Mouse (Mus musculus) T-cell, adult 2 months (primary cell): ENCODE results near the gene Ccno.

Experiments
- DNase-seq: peaks from one replicate; pipeline ENCODE4 v3.0.0; 2022; ENCODE audit warnings: low spot score

Ccno gene

GRCm38 (mm10) chr13:112987532-112987943, at the start of gene Ccno:
Gene Ccno, plus strand, starts transcription at chr13:112987802.
- DNase-seq = peak; percentile 91

DNA sequence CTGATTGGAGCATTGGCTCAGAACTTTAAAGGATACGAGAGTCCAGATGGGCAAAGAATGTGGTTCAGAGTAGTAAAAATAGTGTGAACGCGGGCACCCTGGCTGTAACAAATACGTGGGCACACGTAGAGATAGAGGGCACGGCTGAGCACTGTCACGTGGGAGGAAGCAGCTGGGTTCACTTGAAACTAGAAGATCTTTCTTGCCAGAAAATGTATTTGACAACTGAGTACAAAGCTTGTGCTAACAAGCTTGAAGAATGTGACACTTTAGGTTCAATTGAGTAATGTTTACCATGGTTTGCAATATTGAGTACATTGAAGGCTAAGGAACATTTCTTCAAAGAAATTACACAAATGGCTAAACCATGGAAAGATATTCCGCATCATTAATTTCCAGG, 49.5 kb upstream of the Ccno start:
- no peak for DNase-seq

DNA sequence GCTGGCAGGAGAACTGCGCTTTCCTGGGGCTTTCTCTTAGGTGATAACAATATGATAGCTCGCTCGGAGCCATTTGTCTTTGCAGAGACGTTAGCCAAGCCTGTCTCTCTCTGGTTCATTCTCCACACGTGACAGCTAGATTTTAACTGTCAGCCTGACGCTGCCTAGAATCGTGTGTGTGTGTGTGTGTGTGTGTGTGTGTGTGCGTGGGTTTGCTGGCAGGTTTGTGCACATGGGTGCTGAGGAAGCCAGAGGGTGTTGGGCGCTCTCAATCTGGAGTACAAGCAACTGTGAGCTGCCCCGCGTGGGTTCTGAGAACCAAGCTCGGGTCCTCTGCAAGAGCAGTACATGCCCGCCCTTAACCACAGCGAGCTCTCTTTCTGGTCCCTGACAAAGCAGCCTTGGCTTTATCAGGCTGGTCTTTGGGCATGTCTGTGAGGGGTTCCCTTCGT, 45.7 kb upstream of the Ccno start:
- DNase-seq = no peak

DNA sequence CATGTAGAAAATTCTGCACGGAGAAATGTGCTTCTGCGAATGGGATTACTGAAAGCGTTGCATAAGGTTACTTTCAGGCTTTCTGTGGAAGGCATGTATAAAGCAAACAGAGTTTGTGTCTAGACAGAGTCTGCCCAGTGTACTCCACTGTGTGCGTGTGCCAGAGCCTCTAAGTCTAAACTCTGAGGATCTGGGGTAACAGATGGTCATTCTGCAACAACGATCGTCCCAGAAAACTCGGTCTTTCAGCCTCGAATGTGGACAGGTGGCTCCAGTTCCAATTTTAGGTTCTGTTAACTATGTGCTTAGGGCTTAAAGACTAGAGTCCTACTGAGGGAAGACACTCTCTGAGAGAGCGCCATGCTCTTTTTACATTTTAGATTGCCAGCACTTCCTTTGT, 42.3 kb upstream of the Ccno start:
- no peak for DNase-seq

DNA sequence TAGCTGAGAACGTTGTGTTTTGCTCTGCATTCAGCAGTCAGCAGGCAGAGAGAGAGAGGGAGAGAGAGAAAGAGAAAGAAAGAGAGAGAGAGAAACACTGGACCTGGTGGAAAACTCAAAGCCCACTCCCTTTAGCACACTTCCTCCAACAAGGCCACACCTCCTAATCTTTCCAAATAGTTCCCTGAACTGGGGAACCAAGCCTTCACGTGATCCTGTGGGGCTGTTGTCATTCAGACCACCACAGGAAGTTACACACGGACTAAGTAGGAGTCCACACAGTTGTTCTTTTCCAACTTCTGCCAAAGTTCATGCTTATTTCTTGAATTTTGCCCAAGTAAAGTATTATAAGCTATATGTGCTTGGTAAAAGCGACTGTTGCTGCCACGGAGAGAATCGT, 41.7 kb upstream of the Ccno start:
- DNase-seq = no peak

- DNase-seq = no peak
Measured at GRCm38 (mm10) chr13:112954067-112954466, 33.5 kb upstream of the Ccno start.

GRCm38 (mm10) chr13:112963081-112963480, 24.5 kb upstream of the Ccno start:
- no peak for DNase-seq

- DNase-seq = no peak
Measured at GRCm38 (mm10) chr13:112964421-112964820, 23.2 kb upstream of the Ccno start.

DNA sequence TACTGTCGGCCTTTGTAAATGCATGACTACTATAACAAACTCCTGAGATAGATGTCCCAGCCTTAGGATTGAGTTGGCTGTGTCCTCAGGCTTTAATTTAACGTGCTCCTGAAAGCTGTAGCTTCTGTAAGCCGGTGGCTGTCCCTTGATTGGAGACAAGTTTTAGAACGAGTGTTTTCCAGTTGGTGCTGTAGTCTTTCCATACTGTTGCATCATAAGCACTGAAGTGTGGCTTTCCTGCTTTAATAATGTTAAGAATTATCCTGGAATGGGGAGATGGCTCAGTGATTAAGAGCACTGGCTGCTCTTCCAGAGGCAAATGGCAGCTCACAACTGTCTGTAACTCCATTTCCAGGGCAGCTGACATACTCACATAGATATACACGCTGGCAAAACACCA, 20.3 kb upstream of the Ccno start:
- DNase-seq = no peak

DNA sequence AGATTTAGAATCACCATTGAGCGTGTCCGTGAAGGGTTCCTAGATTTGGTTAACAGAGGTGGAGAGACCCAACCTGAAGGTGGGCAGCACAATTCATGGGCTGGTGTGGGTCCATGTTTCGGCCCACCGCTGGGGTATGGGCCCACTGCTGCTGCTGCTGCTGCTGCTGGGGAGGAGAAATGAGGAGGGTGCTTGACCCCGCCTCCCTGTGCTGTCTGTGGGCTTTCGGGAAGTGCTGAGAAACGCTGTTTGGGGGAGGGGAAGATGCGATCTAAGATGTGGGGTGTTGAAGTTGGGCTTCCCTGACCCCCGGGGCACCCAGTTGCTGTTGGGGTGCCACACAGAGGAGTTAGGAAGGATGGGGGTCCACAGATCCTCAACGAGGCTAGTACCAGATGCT, 10.9 kb upstream of the Ccno start:
- DNase-seq = no peak

DNA sequence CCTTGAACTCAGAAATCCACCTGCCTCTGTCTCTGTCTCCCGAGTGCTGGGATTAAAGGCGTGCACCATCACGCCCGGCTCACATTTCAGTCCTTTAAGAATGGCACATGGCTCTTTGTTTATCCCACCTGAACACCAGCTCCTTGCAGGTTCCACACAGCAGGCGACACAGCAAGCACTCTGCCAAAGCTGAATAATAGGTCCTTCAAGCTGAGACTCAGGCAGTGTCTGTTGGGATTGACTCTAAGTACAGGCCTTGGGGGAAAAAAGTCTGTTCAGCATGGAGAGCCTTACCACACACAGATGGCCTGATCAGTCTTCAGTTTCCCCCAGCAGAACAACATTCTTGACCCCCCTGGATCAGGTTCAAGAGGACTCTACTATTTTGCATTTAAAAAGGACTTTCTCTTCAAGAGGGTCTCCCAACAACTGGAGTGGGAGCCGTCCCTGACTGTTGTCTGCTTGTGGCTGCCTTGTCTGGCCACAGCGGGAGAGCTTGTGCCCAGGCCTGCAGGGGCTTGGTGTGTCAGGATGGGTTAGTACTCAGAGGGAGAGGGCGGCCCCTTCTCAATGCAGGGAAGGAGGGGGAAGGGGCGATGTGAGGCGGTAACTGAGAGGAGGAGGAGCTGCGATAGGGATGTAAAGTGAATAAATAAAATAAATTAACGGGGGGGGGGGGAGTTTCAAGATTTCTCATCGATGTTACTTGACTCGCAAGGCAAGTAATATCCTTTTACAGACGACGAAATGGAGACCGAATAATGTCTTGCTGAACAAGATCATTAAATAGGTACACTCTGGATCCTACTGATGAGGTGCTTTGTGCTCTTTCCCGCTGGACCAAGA, 1.8 kb upstream of the Ccno start:
- DNase-seq = no peak

GRCm38 (mm10) chr13:112986451-112986950, 1.1 kb upstream of the Ccno start:
- no peak for DNase-seq

- DNase-seq = no peak
Measured at GRCm38 (mm10) chr13:112987991-112988390, 389 bp downstream of the Ccno start.

- DNase-seq = no peak
Measured at GRCm38 (mm10) chr13:112988866-112989265, 1.3 kb downstream of the Ccno start.

- DNase-seq = no peak
Measured at GRCm38 (mm10) chr13:112989541-112989940, 1.9 kb downstream of the Ccno start.

DNA sequence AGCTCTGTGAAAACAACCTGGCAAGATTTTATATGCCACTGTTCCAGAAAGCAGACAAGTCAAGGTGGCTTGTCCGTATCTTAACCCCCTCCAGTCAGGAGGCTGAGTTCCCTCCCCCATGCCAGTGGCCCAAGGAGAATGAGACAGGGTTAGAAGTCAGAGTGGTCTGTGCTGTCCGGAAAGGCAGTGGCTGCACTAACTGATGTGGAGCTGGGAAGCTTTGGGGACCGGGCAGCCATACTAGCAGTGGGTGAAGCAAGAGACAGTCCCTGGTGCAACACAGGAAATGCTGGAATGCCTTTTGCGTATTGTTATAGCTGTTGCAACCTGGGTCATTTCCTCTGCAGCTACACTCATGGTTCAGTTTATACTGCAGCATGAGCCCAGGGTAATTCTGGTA, 2.7 kb downstream of the Ccno start:
- no peak for DNase-seq

DNA sequence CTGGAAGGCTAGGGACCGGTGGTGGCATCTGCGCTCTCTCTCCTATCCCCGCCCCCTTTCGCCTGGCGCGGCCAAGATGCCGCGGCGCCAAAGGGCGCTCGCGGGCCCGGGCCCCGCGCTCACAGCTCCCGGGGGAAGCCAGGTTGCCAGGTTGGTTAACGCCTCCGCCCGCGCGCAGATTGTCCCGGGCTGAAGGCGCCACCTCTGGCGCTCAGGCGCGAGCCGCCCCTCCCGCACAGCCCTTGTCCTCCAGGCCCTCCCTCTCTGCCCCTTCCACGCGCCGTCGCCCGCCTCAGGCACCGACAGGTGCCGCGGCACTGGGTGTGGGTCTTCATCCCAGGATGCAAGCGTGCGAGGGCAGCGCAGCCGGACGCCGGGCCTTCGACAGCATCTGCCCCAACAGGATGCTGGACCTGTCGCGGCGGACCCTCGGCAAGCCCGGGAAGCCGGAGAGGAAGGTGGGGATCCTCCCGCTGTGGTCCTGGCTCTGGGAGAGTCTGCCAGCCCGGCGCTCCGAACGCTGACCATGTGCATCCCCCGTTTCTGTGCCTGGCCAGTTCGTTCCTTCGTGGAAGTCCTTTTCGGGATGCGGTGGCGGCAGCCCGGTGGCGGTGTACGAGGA, 6.0 kb downstream of the Ccno start, which contains the start of gene Mcidas:
Gene Mcidas, plus strand, starts transcription at position 315 of the 622 bp plus-strand sequence.
- DNase-seq = no peak

- peak; percentile 63 for DNase-seq
Measured at GRCm38 (mm10) chr13:112994191-112994590, 6.6 kb downstream of the Ccno start.

GRCm38 (mm10) chr13:112996407-112996806, 8.8 kb downstream of the Ccno start:
- no peak for DNase-seq

DNA sequence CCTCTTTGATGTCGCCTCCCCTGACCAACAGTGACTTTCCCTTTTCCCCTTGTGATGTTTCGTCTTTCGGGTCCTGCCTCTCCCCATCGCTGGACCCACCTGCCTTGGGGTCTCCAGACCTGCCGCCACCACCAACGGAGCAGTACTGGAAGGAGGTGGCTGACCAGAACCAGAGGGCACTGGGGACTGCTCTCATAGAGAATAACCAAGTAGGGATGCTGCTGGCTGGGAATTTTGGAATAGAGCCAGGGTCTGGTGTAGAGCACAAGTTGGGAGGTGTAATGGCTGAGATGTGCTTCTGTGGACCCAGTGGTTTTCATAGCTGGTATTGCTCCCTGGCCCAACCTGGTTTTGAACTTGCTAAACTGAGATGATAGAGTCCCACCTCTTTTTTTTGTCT, 9.8 kb downstream of the Ccno start:
- no peak for DNase-seq

- DNase-seq = no peak
Measured at GRCm38 (mm10) chr13:112998427-112999201, 11.0 kb downstream of the Ccno start.

- DNase-seq = no peak
Measured at GRCm38 (mm10) chr13:113000090-113000489, 12.5 kb downstream of the Ccno start.
